Mouse (Mus musculus) frontal cortex, adult (tissue): ENCODE measurements around the gene Exoc3l2.

Experiments used
- ATAC-seq: cut with Nextera tagmentation; 2 replicates; pipeline ENCODE4 v1.9.2; 2017; ENCODE audit warnings: mild to moderate bottlenecking, moderate library complexity, mixed read lengths; ENCODE audit not compliant: low TSS enrichment

Exoc3l2 gene

DNA sequence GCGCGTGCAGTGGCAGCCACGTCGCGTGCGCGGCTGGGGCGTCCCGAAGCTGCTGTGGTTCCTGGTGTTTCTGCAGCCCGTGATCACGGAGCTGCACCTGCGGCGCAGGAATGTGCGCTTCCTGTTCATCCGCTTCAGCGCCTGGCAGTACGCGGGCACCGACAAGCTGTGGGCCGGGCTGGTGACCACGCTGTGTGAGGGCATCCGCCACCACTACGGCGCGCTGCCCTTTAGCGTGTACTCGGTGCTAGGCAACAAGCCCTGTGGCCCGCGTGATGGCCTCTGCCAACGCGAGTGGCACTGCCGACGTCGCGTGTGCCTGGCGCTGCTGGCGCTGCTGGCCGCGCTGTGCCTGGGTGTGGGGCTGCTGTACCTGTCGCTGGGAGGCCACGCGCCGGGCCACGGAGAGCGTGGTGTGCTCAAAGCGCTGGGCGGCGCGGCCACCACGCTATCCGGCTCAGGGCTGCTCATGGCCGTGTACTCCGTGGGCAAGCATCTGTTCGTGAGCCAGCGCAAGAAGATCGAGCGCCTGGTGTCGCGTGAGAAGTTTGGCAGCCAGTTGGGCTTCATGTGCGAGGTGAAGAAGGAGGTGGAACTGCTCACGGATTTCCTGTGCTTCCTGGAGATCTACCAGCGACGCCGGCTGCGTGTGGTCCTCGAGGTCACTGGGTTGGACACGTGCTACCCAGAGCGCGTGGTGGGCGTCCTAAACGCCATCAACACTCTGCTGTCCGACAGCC, 60.1 kb downstream of the Exoc3l2 start:
- ATAC-seq, result 0 out of 2 replicates have a peak, but pooled peaks have one; percentile 12

DNA sequence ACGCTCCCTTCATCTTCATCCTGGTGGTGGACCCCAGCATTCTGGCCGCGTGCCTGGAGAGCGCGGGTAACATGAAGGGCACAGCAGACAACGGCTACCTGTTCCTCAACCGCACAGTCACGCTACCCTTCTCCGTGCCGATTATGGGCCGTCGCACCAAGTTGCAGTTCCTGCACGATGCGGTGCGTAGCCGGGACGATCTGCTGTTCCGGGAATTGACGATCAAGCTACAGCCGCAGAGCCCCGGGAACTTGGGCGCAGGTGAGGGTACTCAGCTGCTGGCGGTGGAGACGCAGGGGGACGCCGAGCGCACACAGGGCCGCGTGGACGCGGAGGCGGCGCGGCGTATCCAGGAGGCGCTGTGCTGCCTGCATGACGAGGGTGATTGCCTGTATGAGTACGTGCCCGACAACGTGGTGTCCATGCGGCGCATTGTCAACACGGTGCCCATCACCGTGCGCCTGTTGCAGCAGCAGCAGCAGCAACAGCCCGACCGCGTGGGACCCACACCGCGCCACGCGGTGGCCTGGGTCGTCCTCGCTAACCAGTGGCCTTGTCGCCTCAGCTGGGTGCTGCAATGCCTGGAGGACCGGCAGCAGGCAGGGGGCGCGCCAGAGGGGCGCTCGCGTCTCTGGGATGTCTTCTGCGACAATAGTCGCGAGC, 60.8 kb downstream of the Exoc3l2 start:
- ATAC-seq, result peak; percentile 35; the same call in 1 of the 2 replicates

DNA sequence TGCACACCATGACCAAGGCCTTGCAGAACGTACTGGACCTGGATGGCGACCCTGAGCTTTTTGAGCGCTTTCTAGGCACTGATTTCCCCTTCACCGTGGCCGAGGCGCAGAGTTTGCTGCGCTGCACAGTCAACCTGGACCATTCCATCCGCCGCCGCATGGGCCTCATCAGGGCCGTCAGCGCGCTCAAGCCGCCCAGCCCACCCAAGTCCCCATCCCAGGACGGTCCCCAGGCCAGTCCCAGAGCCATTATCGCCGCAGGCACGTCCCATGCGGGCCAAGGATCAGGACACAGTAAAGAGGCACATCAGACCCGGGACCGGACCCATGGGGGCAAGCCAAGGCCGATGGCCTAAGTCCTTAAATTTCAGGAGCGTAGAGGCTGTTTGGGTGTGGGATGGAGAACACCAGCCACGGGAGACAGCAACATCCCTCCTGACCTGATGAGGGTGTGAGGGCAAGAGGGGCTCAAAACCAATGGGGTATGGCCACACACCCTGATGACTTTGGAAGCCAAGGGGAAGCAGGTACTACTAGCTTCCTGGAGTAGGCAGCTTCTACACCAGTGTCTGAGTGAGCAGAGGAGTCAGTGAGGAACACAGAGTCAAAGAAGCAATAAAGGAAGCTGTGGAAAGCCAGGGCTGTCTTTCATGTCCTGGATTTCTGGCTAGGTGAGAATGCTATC, 61.4 kb downstream of the Exoc3l2 start:
- no peak for ATAC-seq

DNA sequence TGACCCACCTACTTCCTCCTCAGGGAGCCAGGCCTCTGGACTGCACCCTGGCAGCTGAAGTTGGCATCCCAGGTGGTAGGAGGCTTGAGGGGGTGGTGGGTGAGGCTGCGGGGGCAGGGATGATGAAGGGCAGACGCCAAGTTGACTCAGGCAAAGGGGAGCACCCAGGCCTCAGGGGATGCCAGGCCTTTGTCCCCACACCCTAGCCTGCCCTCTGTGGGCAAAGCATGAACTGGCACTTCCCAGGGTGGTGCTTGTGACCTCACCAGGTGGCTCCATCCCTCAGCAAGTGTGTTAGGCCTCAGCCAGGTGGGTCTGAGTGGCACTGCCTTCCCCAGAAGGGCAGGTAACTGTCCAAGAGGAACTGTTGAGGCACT, 62.0 kb downstream of the Exoc3l2 start:
- ATAC-seq, result no peak

DNA sequence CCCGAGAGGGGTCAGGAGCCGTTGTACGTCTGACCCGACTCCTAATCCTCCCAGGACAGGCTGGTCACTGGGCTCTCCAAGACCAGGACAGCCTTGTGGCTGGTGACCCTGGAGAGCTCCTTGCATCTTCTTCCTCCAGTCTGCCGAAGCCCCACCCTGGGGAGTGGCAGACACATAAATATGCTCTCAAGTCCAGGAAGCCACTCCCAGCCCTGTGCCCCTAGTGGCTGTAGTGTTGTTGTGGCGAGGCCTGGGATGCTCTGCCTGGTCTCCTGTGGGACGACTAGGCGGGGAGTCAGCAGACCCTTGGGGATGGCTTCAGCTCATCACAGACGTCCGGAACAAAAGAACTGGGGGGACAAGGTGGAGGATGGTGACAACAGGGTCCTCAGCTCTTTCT, 67.9 kb downstream of the Exoc3l2 start:
- ATAC-seq, result no peak

DNA sequence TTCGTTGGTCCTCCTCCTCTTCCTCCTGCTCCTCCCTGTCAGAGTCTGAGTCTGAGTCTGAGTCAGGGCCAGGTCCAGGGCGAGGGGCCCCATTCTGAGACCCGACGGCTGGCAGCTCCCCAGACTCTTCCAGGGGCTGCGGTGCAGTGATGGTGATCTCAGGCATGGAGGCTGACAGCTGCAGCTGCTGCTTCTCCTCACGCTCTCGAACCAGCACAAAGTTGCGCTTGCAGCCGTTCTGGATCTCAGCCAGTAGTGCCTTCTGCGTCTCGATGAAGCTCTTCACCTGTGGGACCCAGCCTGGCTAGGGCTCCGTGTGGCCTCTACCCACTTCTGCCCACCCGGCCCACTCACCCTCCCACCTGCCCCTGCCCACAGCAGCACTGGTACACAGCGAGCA, 69.1 kb downstream of the Exoc3l2 start:
- ATAC-seq, result no peak

DNA sequence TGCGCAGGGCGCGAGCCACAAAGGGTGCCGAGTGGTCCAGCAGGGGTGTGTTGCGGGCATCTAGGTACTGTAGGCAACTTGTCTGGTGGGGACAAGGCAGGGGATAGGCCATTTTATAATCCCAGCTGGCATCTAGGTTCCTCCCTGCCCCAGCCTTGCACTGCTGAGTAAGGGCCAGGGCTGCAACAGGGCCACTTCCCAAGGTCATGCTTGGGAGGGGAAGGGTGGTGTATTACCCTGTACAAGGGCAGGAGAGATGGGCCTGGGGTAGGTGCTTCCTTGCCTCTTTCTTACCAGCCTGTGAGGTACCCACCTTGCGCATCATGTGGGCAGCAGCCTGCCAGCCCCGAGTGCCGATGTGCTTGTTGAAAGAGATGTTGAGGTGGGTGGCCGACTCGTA, 71.5 kb downstream of the Exoc3l2 start:
- no peak for ATAC-seq

DNA sequence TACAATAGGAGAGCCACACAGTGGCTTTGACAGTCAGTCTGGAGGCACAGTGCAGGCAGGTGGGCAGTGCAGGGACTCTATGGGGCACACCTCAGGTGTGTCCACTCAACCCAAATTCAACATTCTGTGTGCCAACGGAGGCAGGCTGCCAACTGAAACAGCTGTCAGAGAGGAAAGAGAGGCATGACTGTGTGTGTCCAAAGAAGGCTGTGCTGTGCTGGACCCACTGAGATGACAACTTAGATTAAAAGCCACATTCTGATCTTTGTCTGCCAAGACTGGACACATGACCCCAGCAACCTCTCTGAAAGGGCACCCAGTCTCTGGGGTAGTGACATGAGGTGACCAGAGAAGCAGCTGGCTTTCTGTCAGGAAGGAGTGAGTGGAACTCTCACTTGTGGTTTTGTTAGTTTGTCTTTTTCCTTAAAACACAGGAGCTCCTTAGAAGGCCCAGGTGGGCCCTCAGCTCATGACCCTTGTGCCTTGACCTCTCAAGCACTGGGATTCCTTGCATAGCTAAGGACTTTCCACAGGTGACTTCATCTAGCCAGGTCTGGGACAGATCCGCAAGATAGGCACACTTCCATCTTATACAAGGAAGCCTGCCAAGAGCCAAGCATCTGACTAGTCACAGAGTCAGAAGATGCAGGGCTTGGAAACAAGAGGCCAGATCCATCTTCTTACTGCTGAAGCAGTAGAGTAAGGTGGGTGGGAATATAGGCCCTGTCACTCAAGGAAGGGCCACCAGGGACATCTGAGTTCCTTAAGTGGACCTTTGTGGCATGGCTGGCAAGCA, 77.8 kb downstream of the Exoc3l2 start:
- ATAC-seq, result no peak

DNA sequence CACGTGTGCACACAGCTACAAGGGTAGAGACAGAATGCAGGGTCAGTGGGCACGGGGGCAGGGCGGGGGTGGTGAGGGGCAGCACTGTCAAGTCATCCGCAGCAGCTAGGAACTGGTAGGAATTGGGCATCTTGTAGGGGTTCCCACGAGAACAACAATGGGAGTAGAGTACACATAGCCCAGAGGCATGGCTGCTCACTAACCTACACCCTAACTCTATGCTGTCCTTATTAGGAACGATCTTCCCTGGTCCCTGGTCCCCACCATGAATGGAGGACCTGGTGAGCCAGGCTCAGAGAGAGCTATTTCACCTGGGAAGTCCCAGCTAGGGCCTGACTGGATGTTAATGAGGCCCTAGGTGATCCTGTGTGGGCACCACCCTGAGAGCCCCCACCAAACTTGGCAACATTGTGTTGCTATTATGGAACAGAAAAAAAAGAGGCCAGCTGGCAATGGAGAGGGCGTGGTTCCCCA, 78.6 kb downstream of the Exoc3l2 start:
- no peak for ATAC-seq

DNA sequence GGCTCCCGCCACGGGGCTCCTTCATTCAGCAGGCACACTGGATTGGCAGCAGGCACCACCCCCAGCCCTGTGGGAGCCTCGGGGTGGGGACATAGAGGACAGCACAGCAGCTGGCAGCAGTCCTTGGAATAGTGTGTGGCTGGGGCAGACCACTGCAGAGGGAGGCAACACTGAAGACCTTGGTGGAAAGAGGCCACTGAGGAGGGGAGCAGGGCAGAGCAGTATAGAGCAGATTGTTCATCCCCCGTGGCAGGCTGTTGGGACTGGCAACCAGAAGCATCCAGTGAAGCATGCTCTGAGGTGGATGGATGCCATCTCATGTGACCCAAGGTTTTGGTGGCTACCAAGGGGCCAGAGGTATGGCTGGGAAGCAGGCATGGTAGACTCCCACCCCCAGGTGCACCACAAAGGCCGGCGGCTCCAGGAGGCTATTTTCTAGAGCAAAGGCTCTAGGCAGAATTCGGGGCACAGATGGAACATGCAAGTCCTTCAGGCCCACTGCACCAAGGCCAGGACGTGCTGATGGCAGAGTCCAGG, 79.1 kb downstream of the Exoc3l2 start:
- ATAC-seq, result peak; percentile 70; the same call in 1 of the 2 replicates

DNA sequence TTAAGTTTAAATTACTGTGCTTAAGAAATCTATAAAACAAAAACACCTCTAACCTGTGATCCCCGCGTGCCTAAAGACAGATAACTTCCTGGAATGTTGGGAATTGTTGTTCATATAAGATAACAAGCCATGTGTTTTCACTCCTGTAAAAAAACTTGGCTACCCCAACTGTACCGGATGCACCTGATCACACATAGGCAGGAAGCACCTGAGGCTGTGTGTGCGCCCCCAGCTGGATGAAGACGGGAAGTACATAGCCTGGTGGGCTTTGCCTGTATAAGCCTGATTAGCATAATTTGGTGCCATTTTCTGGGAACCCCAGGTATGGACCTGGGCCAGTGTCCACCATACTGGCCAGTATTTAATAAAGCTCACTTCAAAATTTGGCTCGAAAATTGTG, 80.5 kb downstream of the Exoc3l2 start:
- no peak for ATAC-seq

DNA sequence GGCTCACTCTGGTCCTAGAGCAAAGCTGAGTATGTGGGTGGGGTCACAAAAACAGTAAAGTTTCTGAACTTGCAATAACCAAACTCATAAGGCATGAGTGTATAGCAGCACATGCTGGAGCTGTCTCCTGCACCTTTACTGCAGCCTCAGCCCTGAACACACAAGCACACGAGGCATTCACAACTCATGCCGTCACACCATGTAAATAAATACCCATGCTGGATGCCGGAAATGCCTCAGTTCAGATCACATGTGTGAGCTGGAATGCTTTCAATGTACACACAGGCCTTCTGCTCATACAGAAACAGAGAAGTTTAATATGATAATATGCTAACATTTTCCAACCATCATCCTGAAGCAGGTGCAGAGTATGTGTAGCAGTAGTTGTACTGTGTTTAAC, 82.9 kb downstream of the Exoc3l2 start:
- ATAC-seq, result no peak
